Mouse (Mus musculus) liver, postnatal 0 days (tissue): ENCODE results near the gene Clic4.

Experiments used
- CTCF ChIP-seq: sonication (generic); IDR thresholded peaks from 2 replicates; pipeline ENCODE4 v1.5.1; 2016; ENCODE audit warnings: antibody characterized with exemption, low read depth
- EP300 ChIP-seq: IDR thresholded peaks from 2 replicates; pipeline ENCODE4 v1.6.1; 2016; ENCODE audit warnings: antibody characterized with exemption, low read depth, mild to moderate bottlenecking

DNA sequence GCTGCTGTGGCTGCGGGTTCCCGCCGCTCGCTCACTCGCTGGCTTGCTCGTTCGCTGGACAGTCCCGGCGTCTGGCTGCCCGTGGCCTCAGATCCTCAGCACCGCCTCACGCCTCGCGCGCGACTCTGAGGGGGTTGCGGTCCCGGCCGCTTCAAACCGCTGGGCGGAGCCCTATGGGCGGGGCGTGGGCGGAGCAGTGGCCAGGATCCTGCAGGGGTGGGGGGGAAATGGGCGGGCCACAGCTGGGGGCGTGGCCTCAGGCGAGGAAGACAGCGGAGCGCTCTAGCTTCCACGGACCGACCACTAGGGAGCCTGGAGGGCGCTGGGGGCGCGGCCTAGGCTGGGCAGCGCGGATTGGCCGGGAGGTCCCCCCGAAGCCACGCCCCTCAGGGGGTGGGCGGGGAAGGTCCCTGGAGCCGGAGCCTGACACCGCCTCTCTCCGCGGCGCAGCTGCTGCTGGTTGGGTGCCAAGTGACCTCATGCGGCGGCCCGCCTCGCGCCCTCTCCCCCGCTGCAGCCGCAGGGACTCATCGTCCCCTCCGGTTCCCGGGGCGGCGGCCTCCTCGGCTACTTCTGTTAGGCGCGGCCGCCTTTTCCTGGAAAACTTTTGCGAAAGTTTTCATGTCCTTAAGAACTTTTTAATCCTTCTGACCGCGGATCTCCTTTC is at the start of gene Clic4:
- TF ChIP-seq CTCF (peak; percentile 57), EP300 (peak; percentile 45; the same call in 1 of the 2 replicates)
